Mouse (Mus musculus): ENCODE data around the gene Tcf15.

Gene Tcf15

GRCm38 (mm10) chr2:152128597-152128996 lies 14.8 kb upstream of the Tcf15 start:
- DNase-seq: peak; percentile 30

GRCm38 (mm10) chr2:152129778-152130177 lies 13.6 kb upstream of the Tcf15 start:
- DNase-seq: no peak

GRCm38 (mm10) chr2:152132016-152132415 lies 11.3 kb upstream of the Tcf15 start:
- DNase-seq: peak; percentile 51

- no peak for DNase-seq
Observed at GRCm38 (mm10) chr2:152132691-152133090, 10.7 kb upstream of the Tcf15 start.

- DNase-seq: no peak
Observed at GRCm38 (mm10) chr2:152139191-152139987, 4.0 kb upstream of the Tcf15 start.

GRCm38 (mm10) chr2:152140941-152141340 lies 2.4 kb upstream of the Tcf15 start:
- DNase-seq: no peak

- no peak for DNase-seq
Observed at GRCm38 (mm10) chr2:152141491-152141890, 1.9 kb upstream of the Tcf15 start.

- DNase-seq: peak; percentile 80
Observed at GRCm38 (mm10) chr2:152142046-152142445, 1.3 kb upstream of the Tcf15 start.

GRCm38 (mm10) chr2:152142571-152142970 lies 790 bp upstream of the Tcf15 start:
- no peak for DNase-seq

GRCm38 (mm10) chr2:152144158-152144450 lies 743 bp downstream of the Tcf15 start:
- DNase-seq: no peak

GRCm38 (mm10) chr2:152144501-152144900 lies 1.1 kb downstream of the Tcf15 start:
- no peak for DNase-seq

- no peak for DNase-seq
Observed at GRCm38 (mm10) chr2:152145711-152146110, 2.4 kb downstream of the Tcf15 start.

GRCm38 (mm10) chr2:152147079-152147478 lies 3.7 kb downstream of the Tcf15 start:
- no peak for DNase-seq

- DNase-seq: no peak
Observed at GRCm38 (mm10) chr2:152148675-152149074, 5.3 kb downstream of the Tcf15 start.

GRCm38 (mm10) chr2:152149891-152150290 lies 6.5 kb downstream of the Tcf15 start:
- no peak for DNase-seq

GRCm38 (mm10) chr2:152150373-152150772 lies 7.0 kb downstream of the Tcf15 start:
- DNase-seq: peak; percentile 54

- DNase-seq: no peak
Observed at GRCm38 (mm10) chr2:152153361-152153760, 10.0 kb downstream of the Tcf15 start.

GRCm38 (mm10) chr2:152155414-152156208 lies 12.2 kb downstream of the Tcf15 start:
- peak; percentile 86 for DNase-seq

- no peak for DNase-seq
Observed at GRCm38 (mm10) chr2:152156471-152156870, 13.1 kb downstream of the Tcf15 start.

GRCm38 (mm10) chr2:152159487-152159886 lies 16.1 kb downstream of the Tcf15 start:
- DNase-seq: no peak

- DNase-seq: no peak
Observed at GRCm38 (mm10) chr2:152166257-152166656, 22.9 kb downstream of the Tcf15 start.

GRCm38 (mm10) chr2:152167851-152168290 lies 24.5 kb downstream of the Tcf15 start:
- peak; percentile 69 for DNase-seq

GRCm38 (mm10) chr2:152169377-152169776 lies 26.0 kb downstream of the Tcf15 start:
- DNase-seq: no peak

- no peak for DNase-seq
Observed at GRCm38 (mm10) chr2:152174861-152175260, 31.5 kb downstream of the Tcf15 start.

Measured in kidney, postnatal 10 days (tissue).